Mouse (Mus musculus) small intestine, adult 2 months (tissue): ENCODE results near the gene Cacna1c.

Source experiments
- CTCF ChIP-seq: fragments of 200-500 bp; IDR thresholded peaks from 2 replicates; pipeline ENCODE4 v1.5.1; 2012; ENCODE audit warnings: low read depth, mild to moderate bottlenecking, control low read depth, inconsistent platforms, low read length, moderate library complexity, mixed read lengths; ENCODE audit not compliant: insufficient replicate concordance, insufficient read length; ENCODE audit errors: extremely low read depth
- POLR2A ChIP-seq: fragments of 200-500 bp; IDR thresholded peaks from 2 replicates; pipeline ENCODE4 v1.6.1; 2012; ENCODE audit warnings: low read depth, mild to moderate bottlenecking, control low read depth, inconsistent platforms, low read length, moderate library complexity

DNA sequence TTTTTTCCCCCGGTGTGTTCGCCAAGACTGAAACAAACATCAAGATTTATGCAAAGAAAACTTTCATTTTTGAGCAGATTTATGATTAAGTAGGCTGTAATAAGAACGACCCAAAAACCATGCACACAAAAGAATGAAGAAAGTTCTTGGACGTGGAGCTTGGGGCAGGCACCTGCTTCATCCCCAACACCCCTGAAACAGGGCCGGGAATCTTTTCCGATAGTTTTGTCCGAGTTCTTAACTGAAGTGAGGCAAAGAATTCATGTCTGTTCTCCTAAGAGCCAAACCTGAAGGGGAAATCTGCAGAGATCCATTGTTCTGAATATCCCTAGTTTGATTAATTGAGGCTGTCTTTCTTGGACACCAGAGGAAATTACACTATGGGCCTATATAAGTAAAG, 20.1 kb downstream of the Cacna1c start:
- TF ChIP-seq CTCF (no peak), POLR2A (no peak)
